Mouse (Mus musculus) forebrain, postnatal 0 days (tissue): ENCODE results near the gene Sh3bgr. TPM values are rescaled to one million over a fixed set of nuclear protein-coding genes. Genes with fewer than 3 reads are reported as not detected.
A peak's percentile ranks its signal among the peaks of the same experiment; 100 is the strongest.

ENCODE experiments used
- ATAC-seq: fragments of 200-750 bp; cut with Nextera tagmentation; 2 replicates; pipeline ENCODE4 v1.8.0; 2017; ENCODE audit warnings: mild to moderate bottlenecking, moderate library complexity
- DNase-seq: peaks from one replicate; pipeline ENCODE4 v3.0.0-alpha.2; 2015
- H3K27ac ChIP-seq: fragments of 300-500 bp; sonication (generic); 2 replicates; pipeline ENCODE4 v1.5.1; 2014; ENCODE audit warnings: low read depth, mild to moderate bottlenecking, antibody characterized with exemption, low read length, moderate library complexity, mixed read lengths
- H3K27me3 ChIP-seq: fragments of 300-500 bp; sonication (generic); 2 replicates; pipeline ENCODE4 v1.6.1; 2014; ENCODE audit warnings: mild to moderate bottlenecking, low read length, mixed read lengths; ENCODE audit not compliant: insufficient read depth
- H3K36me3 ChIP-seq: fragments of 300-500 bp; sonication (generic); 2 replicates; pipeline ENCODE4 v1.6.1; 2014; ENCODE audit warnings: mild to moderate bottlenecking, moderate library complexity; ENCODE audit not compliant: insufficient read depth
- H3K4me1 ChIP-seq: fragments of 300-500 bp; sonication (generic); 2 replicates; pipeline ENCODE4 v1.6.1; 2014; ENCODE audit warnings: antibody characterized with exemption; ENCODE audit not compliant: insufficient read depth
- H3K4me2 ChIP-seq: fragments of 300-500 bp; sonication (generic); 2 replicates; pipeline ENCODE4 v1.6.1; 2014; ENCODE audit warnings: low read depth, mild to moderate bottlenecking, moderate library complexity
- H3K4me3 ChIP-seq: fragments of 300-500 bp; sonication (generic); 2 replicates; pipeline ENCODE4 v1.5.1; 2014; ENCODE audit warnings: low read depth, low read length, mixed read lengths
- H3K9ac ChIP-seq: fragments of 300-500 bp; sonication (generic); 2 replicates; pipeline ENCODE4 v1.6.1; 2014; ENCODE audit warnings: mild to moderate bottlenecking
- H3K9me3 ChIP-seq: fragments of 300-500 bp; sonication (generic); 2 replicates; pipeline ENCODE4 v1.6.1; 2016; ENCODE audit warnings: low read length
- CTCF ChIP-seq: sonication (generic); IDR thresholded peaks from 2 replicates; pipeline ENCODE4 v1.5.1; 2016; ENCODE audit warnings: antibody characterized with exemption, control low read depth, low read depth
- WGBS: fragments of 180-500 bp; shearing (Covaris S2); extraction: QIAGEN DNeasy Blood & Tissue Kit; methylation state at CpG from one replicate; pipeline ENCODE4 v1.1.7; 2014; 5-methylcytosine and 5-hydroxymethylcytosine counted together
- polyA plus RNA-seq: library from polyadenylated mRNA; unstranded; fragments of >200 nt; fragmentation: Nextera tagmentation; extraction: Ambion mirVana; gene quantifications from 2 replicates; pipeline ENCODE4 v1.2.1, GENCODE M21; 2015
- total RNA-seq: library from RNA; depleted of rRNA; stranded (reverse); fragments of >200 nt; gene quantifications from 2 replicates; pipeline ENCODE4 v1.2.3, GENCODE M21; 2014

Sh3bgr gene
- total and polyA plus RNA-seq, 2 experiments from 2014 or later = 0.86 to 3.2 TPM

DNA sequence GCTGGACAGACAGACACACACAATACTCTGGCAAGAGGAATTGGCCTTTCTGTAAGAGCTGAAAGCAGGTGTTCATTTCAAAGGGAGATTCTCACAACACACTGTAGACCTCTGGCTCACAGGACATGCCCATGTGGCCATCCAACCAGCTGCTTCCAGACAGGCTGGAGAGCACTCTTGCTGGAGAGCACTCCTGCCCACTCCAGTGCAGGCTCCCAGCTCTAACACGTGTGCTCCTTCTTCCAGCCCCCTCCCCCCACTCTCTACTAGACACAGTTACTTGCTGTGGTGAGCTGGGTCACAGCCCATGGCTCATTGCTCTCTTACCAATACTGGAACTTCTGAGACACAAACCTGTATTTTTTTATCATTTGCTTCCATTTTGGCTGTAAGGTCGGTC, 24.9 kb upstream of the Sh3bgr start:
- H3K27me3 ChIP-seq = no peaks in the 10 kb centered on the region
- no peak overlapping the region for H3K9ac ChIP-seq
- H3K36me3 ChIP-seq = no peaks in the 10 kb centered on the region; the same call in 1 of the 2 replicates
- H3K4me3 ChIP-seq = no peak overlapping the region
- 40% methylated on average over 2 of the region's 2 CpGs for WGBS
- no peaks in the 10 kb centered on the region for H3K9me3 ChIP-seq
- DNase-seq (no peak), ATAC-seq (no peak)
- H3K27ac ChIP-seq = no peak overlapping the region
- H3K4me1 ChIP-seq = no peaks in the 10 kb centered on the region
- TF ChIP-seq CTCF = no peak
- no peak overlapping the region for H3K4me2 ChIP-seq

DNA sequence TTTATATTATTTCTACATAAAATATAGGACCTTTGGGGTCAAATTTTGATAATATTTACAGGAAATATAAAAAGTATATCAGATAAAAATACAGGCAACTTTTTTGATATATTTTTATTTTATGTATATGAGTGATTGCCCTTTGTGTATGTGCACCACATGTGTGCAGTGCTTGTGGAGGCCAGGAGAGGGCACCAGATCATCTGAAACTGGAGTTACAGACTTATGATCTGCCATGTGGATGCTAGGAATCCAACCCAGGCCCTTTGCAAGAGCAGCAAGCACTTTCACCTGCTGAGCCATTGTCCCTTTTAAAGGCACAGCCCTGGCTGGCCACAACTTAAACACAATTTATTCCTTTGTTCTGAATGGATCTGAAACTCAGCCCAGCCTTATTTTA, 21.1 kb upstream of the Sh3bgr start:
- Histone ChIP-seq H3K27me3 (no peaks in the 10 kb centered on the region), H3K9ac (no peak overlapping the region), H3K27ac (no peak overlapping the region), H3K36me3 (no peaks in the 10 kb centered on the region; the same call in 1 of the 2 replicates), H3K9me3 (no peaks in the 10 kb centered on the region), H3K4me1 (no peaks in the 10 kb centered on the region), H3K4me2 (no peak overlapping the region), H3K4me3 (no peak overlapping the region)
- ATAC-seq (no peak), DNase-seq (no peak)
- no peak for TF ChIP-seq CTCF

DNA sequence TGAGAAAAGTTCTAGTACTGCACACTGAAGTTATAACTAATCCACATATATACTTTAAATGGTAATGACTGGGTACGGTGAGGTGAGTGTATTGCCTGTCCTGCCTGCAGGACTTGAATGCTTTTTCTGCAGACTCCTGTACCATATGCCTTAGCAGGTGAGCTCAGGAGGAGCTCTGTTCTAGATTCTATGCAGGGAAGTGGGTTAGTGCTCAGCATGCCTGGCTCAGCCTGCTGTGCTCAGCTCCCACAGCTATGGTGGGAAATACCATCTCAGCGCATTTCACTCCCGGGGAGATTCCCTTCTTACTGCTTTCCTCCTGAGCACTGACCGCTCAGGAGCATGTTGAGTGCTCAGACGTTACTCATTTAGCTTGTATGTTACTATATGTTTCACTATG, 12.6 kb upstream of the Sh3bgr start:
- Histone ChIP-seq H3K4me3 (no peak overlapping the region), H3K4me1 (peaks cover 6% of the 10 kb centered on the region; the same call in 1 of the 2 replicates), H3K27me3 (no peaks in the 10 kb centered on the region), H3K9me3 (no peaks in the 10 kb centered on the region), H3K36me3 (no peaks in the 10 kb centered on the region), H3K9ac (no peak overlapping the region), H3K27ac (no peak overlapping the region), H3K4me2 (no peak overlapping the region)
- ATAC-seq (no peak), DNase-seq (no peak)
- TF ChIP-seq CTCF = no peak
- WGBS = 87% methylated on average over 5 of the region's 5 CpGs

DNA sequence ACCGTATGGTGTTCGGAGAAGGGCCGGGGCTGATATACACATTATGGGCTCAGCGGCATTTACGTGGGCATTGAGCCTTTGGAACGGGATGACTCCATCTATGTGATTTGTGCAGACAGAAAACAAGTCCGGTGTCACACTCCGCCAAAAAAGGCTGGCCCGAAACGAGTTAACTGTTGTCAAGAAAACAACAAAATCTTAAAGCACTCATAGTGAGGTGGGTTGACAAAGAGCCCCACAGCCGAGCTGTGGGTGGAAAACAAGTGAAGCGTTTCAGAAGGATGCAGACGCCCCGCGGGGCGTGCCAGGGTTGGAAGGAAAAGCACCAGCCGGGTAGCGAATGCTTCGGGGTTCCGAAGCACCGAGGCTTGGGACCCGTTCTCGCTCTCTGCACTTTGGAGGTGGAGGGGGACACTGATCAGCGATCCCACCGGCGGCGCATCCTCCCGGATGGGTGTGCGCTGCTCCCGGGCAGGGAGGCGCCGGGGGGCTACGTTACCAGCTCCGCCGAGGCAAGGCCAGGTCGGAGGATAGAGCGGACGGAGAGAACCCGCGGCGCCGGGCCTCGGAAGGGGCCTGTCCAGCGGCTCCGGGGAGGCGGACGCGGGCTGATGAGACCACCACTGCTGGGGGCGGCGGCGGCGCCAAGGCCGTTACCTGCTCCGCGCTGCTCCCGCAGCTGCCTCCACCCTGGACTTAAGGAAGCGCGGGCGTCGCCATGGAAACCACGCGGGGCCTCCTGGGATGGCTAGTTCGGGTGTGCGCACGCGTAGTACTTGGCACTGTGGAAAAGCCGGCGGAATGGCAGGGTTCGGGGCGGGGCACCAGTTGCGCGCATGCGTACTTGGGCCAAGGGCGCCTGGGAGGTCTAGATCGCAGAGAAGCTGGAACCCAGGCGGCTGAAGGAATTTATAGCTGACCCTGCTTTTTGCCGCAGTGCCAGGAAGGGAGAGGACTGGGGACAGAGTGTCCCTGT, 8.4 kb upstream of the Sh3bgr start, which contains the start of gene Lca5l:
Gene Lca5l, minus strand, starts transcription at position 741 of the 976 bp plus-strand sequence.
- Histone ChIP-seq H3K27me3 (no peaks in the 10 kb centered on the region), H3K9ac (peak within 1 kb of the TSS; percentile 66), H3K27ac (peak within 1 kb of the TSS; percentile 69), H3K4me3 (peak within 1 kb of the TSS; percentile 81), H3K4me2 (peak within 1 kb of the TSS; percentile 57), H3K9me3 (no peaks in the 10 kb centered on the region), H3K36me3 (no peaks in the 10 kb centered on the region), H3K4me1 (peaks cover 6% of the 10 kb centered on the region; the same call in 1 of the 2 replicates)
- DNase-seq (peak; percentile 100), ATAC-seq (peak; percentile 99)
- no peak for TF ChIP-seq CTCF
- 2% methylated on average over 77 of the region's 77 CpGs for WGBS

DNA sequence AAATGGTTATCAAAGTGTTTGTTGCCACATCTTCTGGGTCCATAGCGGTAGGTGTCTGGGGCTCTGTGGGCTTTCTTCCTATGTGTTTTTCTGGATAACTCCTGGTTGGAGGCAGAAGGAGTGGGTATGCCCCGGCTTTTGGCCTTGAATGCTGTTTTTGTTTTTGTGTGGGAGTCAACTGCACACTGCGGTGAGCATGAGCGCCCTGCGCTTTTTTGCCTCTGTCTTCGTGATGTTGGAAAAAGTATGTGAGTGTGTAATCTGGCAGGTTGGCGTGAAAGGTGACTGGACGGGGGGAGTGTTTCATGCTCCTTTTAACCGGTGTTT, 415 bp downstream of the Sh3bgr start:
- Histone ChIP-seq H3K9me3 (no peaks in the 10 kb centered on the region), H3K27ac (no peak overlapping the region), H3K4me3 (peak overlapping the region; percentile 14; the same call in 1 of the 2 replicates), H3K4me2 (peak overlapping the region; percentile 44), H3K27me3 (no peaks in the 10 kb centered on the region), H3K4me1 (no peaks in the 10 kb centered on the region), H3K9ac (no peak overlapping the region), H3K36me3 (no peaks in the 10 kb centered on the region)
- WGBS = 27% methylated on average over 9 of the region's 9 CpGs
- no peak for ATAC-seq
- no peak for TF ChIP-seq CTCF
- no peak for DNase-seq

DNA sequence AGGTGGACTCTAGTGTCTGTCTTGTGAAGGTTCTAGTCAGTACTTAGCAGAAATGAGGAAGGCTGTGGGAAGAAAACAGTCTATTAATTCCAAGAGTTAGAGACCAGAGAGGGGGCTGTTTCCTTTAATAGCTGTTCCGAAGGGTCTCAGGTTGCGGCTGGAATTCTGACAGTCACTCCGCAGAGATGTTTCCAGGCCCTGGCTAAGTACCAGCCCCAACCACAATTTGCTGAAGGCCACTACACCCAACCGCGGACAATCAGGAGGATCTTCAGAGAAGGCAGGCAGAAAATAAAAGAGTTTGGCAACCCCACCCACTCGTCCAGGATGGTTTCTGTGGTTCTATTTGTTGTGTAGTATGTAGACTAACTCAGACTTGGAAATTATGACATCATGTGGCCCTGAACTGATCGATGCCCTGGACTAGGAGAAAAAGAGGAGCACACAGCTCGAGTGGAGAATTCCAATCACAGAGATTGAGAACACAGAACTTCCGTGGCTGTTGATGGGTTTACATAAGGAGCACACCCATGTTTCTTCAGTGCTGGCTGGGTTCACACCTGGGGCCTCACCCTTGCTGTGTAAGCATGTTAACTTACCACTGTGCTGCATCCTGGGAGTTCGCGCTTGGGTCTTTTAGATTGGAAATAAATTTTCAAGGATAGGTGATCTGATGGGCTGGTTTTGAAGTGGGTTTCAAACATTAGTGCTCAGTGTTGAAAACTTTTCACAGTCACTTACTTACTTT, 1.4 kb downstream of the Sh3bgr start:
- no peaks in the 10 kb centered on the region for H3K9me3 ChIP-seq
- H3K27ac ChIP-seq = no peak overlapping the region
- H3K4me2 ChIP-seq = no peak overlapping the region
- TF ChIP-seq CTCF = no peak
- H3K27me3 ChIP-seq = no peaks in the 10 kb centered on the region
- H3K4me3 ChIP-seq = no peak overlapping the region
- WGBS = 87% methylated on average over 11 of the region's 11 CpGs
- no peaks in the 10 kb centered on the region for H3K36me3 ChIP-seq
- no peak for ATAC-seq
- H3K4me1 ChIP-seq = no peaks in the 10 kb centered on the region
- no peak for DNase-seq
- H3K9ac ChIP-seq = no peak overlapping the region

DNA sequence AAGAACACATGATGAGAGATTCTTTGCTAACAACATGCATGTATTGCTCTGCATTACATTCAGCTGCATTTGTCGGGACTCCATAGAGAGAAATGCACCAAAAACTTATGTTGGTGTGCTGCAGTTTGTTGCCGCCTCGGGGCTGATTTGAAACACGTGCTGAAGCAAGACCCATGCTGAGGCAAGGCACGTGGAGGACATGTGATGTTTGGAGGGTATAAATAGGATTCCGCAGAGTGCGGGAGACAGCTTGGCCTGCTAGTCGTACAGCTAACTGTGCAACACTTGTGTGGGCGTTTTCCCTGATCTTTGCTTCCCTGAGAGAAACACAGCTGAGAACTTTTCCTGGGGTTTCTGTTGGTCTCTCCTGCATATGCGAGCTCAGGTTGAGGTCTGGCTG, 9.5 kb downstream of the Sh3bgr start:
- Histone ChIP-seq H3K4me1 (no peaks in the 10 kb centered on the region), H3K27me3 (no peaks in the 10 kb centered on the region), H3K9ac (no peak overlapping the region), H3K4me3 (no peak overlapping the region), H3K36me3 (no peaks in the 10 kb centered on the region), H3K27ac (no peak overlapping the region), H3K9me3 (no peaks in the 10 kb centered on the region), H3K4me2 (no peak overlapping the region)
- TF ChIP-seq CTCF = no peak
- DNase-seq (no peak), ATAC-seq (no peak)
- WGBS = 82% methylated on average over 10 of the region's 10 CpGs
